Mouse (Mus musculus): Measurements from ENCODE around the gene Wscd2.

The Wscd2 gene

DNA sequence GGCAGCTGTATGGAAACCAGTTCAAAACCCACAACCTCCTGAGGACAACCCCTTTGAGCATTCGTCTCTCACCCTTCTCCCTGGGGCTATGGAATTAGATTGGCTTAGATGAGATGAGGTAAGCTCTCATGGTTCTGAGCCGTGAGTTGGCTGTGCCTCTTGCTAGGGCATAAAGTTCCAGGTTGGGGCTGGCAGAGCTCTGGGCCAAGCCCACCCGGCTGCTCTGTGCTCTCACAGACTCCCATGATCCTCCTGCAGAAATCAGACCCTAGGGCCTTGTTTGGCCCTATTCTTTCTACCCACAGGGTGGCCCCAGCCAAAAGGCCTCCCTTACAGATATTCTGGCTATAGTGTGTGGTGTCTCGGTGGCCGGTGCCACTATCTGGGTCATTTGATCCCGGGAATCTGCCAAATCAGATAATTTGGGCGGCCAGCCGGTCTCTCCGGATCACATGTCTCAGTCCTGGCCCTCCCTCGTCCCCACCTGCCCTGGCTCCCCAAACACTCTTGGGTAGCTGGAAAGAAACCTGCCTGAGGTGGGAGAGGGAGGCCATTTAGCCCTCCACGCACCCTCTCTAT is 4.5 kb upstream of the Wscd2 start:
- DNase-seq (ENCODE audit: low read depth, low spot score): no peak

DNA sequence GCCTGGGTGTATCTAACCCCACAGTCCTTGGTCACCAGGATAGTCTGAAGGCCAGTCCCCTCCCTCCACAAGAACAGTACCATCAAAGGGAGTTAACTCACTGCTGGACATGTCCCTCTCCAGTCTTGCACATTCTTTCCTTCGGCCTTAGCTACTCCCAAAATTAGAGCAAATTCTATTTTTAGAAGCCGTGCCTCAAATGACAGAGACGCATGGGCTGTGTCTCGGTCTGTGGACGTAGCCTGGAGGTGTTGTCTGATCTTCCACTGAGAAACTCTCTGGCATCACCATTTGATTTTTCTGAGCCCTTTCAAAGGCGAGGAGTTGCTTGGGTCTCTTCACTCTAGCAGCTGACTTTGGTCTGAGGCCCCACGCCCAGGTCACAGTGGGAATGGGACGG is 2.3 kb upstream of the Wscd2 start:
- no peak for DNase-seq (ENCODE audit: low read depth, low spot score)

DNA sequence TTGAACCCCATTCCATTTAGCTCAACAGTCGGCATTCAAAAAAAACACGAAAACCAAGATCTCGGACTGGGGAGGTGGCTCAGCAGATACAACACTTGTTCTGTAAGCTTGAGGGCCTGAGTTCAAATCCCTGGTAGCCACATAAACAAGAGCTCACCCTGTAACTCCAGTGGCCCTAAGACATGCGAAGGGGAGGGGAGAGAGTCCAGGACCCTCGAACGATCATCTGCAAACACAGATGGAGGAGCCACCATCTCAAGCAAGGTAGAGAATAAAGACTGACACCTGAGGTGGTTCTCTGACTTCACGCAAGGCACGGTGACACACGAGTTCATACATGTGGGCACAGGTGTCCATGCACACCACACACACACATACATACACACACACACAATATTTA is 516 bp upstream of the Wscd2 start:
- no peak for DNase-seq (ENCODE audit: low read depth, low spot score)

DNA sequence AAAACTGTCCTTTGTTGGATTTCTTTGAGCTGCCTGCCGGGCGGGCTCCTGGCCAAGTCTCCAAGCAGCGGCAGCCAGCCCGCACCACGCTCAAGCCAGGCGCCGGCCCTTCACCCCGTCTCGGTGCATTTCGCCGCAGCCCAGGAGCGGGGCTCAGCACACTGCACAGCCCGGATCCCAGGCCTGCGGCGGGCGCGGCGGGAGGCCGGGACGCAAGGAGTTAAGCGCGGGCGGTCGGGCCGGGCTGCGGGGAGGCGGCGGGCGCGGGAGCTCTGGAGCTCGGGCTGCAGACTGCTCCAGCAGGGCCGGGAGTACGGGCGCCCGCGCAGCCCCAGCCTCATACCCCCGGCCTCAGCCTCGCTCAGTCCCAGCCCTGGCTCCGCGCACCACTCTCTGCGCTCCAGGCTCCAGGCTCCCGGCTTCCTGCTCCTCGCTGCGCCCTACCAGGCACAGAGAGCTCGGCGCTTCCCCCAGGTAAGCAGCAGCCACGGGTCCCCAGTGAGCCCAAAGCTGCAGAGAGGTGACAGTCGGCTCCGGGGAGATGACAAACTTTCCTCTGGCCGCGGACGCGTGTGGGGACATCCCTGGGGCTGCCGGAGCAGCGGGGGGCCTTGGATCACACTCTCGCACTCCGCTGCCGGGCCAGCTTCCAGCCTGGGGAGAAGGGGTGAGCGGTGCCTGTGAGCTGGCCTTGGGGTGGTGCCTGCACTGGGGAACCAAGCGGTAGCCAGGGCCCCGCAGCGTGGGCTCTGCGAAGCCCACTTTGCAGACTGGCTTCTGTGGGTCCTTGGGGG is 531 bp downstream of the Wscd2 start:
- no peak for DNase-seq (ENCODE audit: low read depth, low spot score)

- DNase-seq (ENCODE audit: low read depth, low spot score): no peak
Observed at GRCm38 (mm10) chr5:113491552-113491951, 1.4 kb downstream of the Wscd2 start.

GRCm38 (mm10) chr5:113491988-113492387 is 1.9 kb downstream of the Wscd2 start:
- DNase-seq (ENCODE audit: low read depth, low spot score): no peak

- DNase-seq (ENCODE audit: low read depth, low spot score): no peak
Observed at GRCm38 (mm10) chr5:113492417-113493035, 2.4 kb downstream of the Wscd2 start.

DNA sequence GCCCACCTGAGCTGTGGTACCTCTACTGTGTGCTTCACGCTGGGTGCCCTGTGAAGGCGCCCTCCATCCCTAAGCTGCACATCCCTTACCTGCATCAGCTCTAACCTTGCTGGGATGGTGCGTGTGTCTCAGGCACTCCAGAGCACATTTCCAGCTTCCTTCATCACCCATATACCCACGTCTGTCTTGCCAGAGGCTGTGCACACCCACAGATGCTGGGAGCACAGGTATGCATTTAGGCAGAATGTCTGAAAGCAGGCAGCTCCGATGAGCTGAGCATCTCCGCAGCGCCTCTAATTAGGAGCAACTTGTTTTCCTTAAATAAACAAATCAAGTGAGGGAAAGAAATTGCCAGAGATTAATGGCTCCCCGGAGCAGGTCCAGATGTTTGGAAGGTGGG is 3.9 kb downstream of the Wscd2 start:
- DNase-seq (ENCODE audit: low read depth, low spot score): no peak

- DNase-seq (ENCODE audit: low read depth, low spot score): no peak
Observed at GRCm38 (mm10) chr5:113496926-113497325, 6.8 kb downstream of the Wscd2 start.

DNA sequence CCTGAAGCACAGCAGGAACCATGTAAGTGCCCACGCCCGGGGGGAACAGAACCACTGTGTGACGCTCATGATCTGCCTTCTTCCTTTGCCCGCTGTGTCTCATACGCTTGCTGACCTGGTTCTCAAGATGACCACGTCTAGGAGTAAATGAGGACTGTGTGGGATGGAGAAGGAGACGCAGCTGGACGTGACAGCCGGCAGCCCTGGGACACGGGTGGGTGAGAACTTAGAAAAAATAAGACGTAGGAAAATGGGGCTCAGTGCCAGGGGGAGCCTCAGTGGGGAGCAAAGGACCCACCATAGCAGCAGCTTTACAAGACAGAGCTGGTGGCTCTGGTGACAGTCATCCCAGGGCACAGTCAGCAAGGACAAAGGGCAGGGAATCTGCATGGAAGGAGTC is 9.3 kb downstream of the Wscd2 start:
- no peak for DNase-seq (ENCODE audit: low read depth, low spot score)

GRCm38 (mm10) chr5:113503276-113503675 is 13.1 kb downstream of the Wscd2 start:
- no peak for DNase-seq (ENCODE audit: low read depth, low spot score)

DNA sequence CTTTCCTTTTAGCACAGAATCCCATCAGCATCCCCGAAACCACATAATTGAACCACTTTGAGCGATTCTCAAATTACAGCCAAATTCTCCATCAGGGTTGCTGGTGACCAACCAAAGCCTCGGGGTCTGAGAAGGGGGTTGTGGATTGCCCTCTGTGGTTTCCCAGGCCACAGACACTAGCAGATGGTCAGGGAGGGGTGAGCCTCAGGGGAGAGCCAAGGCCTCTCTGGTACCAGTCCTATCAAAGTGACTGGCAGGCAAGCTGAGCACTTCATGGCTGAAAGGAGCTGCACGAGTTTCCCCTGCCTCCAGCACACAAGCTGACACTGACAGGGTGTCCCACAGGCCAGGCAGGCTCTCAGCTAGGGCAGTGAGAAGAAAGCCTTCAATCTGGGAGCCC is 14.5 kb downstream of the Wscd2 start:
- no peak for DNase-seq (ENCODE audit: low read depth, low spot score)

DNA sequence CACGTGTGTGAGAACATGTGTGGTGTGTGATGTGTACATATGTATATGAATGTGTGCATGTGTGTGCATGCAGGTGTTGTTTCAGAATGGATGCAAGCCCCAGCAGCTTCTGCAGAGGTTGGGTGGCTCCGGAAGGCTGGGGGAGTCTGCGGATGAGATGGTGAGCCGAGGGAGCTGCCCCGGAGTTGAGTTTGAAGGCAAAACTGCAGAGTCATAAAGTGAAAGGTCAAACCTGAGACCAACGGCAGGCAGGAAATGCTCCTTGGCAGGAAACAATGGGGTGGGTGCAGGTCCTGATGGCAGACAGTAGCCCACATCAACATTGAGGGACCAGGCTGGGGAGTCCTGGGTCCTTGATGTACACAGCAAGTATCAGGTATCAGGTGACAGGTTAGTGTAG is 15.9 kb downstream of the Wscd2 start:
- no peak for DNase-seq (ENCODE audit: low read depth, low spot score)

GRCm38 (mm10) chr5:113506779-113507178 is 16.6 kb downstream of the Wscd2 start:
- no peak for DNase-seq (ENCODE audit: low read depth, low spot score)

DNA sequence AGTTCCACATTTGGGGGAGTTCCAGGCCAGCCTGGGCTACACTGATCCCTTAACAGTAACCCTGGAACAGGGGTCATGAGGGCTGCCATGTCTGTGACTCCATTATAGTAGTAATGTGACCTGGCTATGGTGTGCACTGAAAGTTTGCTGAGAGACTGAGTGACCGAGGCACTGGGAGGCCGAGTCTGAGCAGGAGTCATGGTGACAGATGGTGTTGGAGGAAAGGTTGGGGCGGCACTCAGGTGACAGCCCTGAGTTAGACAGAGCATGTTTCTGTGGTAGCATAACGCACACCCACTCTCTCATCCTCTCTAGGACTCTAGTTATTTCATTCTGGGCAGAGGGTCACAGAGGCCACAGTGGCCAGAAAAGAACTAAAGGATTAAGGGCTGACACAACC is 19.0 kb downstream of the Wscd2 start:
- DNase-seq (ENCODE audit: low read depth, low spot score): no peak

- DNase-seq (ENCODE audit: low read depth, low spot score): no peak
Observed at GRCm38 (mm10) chr5:113513640-113514039, 23.5 kb downstream of the Wscd2 start.

DNA sequence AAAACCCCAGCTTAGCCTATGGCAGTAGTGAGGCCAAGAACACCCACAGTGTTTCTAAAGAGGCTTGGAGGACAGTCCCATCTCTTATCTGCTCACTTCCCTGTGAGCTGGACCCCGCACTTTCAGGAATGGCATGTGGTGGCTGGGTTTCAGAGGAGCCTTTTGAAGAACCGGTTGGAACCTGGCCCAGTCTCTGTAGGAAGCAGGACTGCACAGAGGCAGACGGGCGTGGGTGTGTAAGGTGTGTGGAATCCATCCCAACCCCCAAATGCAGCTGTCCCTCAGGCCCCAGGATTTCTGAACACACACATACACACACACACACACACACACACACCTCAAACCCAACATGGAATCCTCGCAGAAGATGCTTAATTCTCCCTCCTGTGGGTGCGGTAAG is 23.9 kb downstream of the Wscd2 start:
- DNase-seq (ENCODE audit: low read depth, low spot score): no peak

DNA sequence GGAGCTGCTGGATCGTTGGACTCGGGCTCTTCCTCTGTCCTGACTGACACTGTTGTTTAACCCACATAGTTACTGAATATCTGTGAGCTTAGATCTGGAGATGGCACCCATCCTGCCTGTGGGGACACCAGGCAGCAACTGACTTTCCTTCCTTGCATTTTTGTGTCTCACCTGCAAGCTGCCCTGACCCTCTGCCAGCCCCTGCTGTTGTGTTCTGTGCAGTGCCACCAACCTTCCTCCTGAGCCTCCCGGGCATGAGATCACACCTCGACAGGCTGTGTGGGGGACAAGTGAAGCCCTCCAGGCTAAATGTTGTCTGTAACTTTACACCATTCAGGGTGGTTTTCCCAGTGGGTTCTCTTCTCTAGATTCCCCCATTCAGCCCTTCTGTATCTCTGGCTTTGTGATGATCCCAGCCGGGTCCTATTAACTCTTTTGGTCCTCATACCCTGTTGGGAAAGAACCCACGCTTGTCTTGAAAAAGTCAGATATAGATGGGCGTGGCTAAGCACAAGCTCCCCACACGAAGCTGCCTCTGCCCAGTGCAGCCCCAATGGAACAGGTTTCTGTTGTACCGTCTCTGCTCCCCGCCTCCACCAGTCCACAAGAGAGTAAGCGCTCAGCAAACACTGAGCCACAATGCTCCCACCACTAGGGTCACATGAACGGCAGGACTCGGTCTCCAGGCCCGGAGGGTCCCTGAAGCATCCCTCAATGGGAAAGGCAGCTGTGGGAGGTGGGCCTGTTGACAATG is 26.2 kb downstream of the Wscd2 start:
- no peak for DNase-seq (ENCODE audit: low read depth, low spot score)

DNA sequence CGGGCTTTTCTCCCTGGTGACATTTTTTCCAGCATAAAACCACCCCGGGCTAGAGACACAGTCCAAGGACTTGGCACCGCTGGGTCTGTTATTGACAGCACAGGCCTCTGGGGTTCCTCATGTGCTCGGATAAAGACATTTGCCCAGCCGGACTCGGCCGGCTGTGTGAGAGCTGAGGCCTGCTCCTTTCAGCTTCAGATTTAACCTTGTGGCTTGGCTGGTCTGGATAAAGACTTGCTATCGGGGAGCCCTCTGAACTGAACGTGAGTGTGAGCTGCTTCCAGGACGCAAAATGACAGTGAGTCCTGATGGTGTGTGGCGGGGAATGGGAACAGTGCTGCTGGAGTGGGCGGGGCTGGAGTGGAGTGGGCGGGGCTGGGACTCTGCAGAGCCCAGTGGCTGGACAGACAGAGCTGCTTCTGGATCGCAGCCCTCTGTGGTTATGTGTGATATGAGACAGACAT is 26.8 kb downstream of the Wscd2 start:
- DNase-seq (ENCODE audit: low read depth, low spot score): no peak

GRCm38 (mm10) chr5:113517387-113517786 is 27.3 kb downstream of the Wscd2 start:
- no peak for DNase-seq (ENCODE audit: low read depth, low spot score)

DNA sequence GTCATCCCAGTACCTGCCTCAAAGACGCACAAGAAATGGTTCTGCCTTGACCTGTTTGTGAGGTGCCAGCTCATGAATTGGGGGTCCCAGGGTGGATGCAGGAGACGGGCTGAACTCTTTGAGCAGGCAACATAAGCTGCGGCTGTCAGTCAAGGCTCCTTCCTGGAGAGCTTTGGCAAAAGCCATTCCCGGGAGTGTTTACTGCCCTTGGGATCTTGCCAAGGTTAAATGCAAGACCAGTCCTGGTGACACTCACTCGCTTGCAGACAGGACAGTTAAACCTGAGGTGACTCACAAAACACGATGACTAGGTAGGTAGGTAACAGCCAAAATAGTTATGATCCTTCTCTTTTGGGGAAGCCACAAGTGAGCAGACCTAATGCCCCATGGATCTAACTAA is 30.9 kb downstream of the Wscd2 start:
- DNase-seq (ENCODE audit: low read depth, low spot score): no peak

GRCm38 (mm10) chr5:113538826-113539225 is 48.7 kb downstream of the Wscd2 start:
- DNase-seq (ENCODE audit: low read depth, low spot score): no peak
